Mouse (Mus musculus) heart, embryonic 13.5 days (tissue): Measurements from ENCODE around the gene Osbpl6. TPM values are rescaled to one million over a fixed set of nuclear protein-coding genes. Genes with fewer than 3 reads are reported as not detected.

Experiments used
- ATAC-seq: fragments of 200-750 bp; cut with Nextera tagmentation; 2 replicates; pipeline ENCODE4 v1.8.0; 2017; ENCODE audit warnings: moderate TSS enrichment; ENCODE audit not compliant: insufficient number of reproducible peaks, low FRiP score, low TSS enrichment; ENCODE audit errors: extremely low read depth
- H3K27ac ChIP-seq: fragments of 300-500 bp; sonication (generic); replicated peaks from 2 replicates; pipeline ENCODE4 v1.5.1; 2015; ENCODE audit warnings: moderate library complexity, mild to moderate bottlenecking, inconsistent platforms
- H3K27me3 ChIP-seq: fragments of 300-500 bp; sonication (generic); replicated peaks from 2 replicates; pipeline ENCODE4 v1.6.1; 2015; ENCODE audit warnings: mild to moderate bottlenecking, inconsistent platforms
- H3K36me3 ChIP-seq: fragments of 300-500 bp; sonication (generic); 2 replicates; pipeline ENCODE4 v1.6.1; 2015; ENCODE audit warnings: mild to moderate bottlenecking, inconsistent platforms
- H3K4me1 ChIP-seq: fragments of 300-500 bp; sonication (generic); 2 replicates; pipeline ENCODE4 v1.6.1; 2015; ENCODE audit warnings: inconsistent platforms
- H3K4me2 ChIP-seq: fragments of 300-500 bp; sonication (generic); 2 replicates; pipeline ENCODE4 v1.6.1; 2015; ENCODE audit warnings: inconsistent platforms, mild to moderate bottlenecking, moderate library complexity
- H3K4me3 ChIP-seq: fragments of 300-500 bp; sonication (generic); 2 replicates; pipeline ENCODE4 v1.5.1; 2015; ENCODE audit warnings: moderate library complexity, mild to moderate bottlenecking, inconsistent platforms
- H3K9ac ChIP-seq: fragments of 300-500 bp; sonication (generic); 2 replicates; pipeline ENCODE4 v1.6.1; 2015; ENCODE audit warnings: inconsistent platforms, mild to moderate bottlenecking, moderate library complexity
- H3K9me3 ChIP-seq: fragments of 300-500 bp; sonication (generic); 2 replicates; pipeline ENCODE4 v1.6.1; 2016; ENCODE audit warnings: inconsistent platforms
- WGBS: fragments of 180-500 bp; shearing (Covaris S2); methylation state at CpG from one replicate; pipeline ENCODE4 v1.1.7; 2015; ENCODE audit warnings: mixed read lengths; 5-methylcytosine and 5-hydroxymethylcytosine counted together
- polyA plus RNA-seq: library from polyadenylated mRNA; unstranded; fragments of >200 nt; fragmentation: Nextera tagmentation; extraction: Ambion mirVana; gene quantifications from 2 replicates; pipeline ENCODE4 v1.2.1, GENCODE M21; 2015

Osbpl6 gene
- polyA plus RNA-seq, 1 experiment from 2014 or later, result 4.9 TPM

DNA sequence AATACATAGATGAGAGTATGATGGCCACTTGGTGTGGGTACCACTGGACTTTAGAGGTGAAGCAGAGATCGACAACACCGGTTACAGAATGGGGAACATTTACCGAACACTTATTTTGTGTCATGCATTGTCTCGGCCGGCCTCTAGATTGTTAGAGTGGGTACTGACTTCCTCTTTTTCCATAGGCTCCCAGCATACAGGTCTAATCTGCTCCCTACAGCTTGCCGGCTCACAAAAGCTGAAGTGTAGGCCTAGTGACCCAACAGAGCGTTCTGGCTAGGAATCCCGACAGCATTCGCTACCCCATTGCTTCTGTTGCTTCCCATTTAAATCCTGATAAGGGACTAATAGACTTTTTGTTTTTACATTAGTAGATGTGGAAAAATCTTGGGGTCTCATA, 135.6 kb downstream of the Osbpl6 start:
- Histone ChIP-seq H3K36me3 (no peaks in the 10 kb centered on the region), H3K9me3 (no peaks in the 10 kb centered on the region), H3K27ac (no peak overlapping the region), H3K9ac (no peak overlapping the region), H3K4me2 (no peak overlapping the region), H3K4me3 (no peak overlapping the region), H3K27me3 (no peaks in the 10 kb centered on the region), H3K4me1 (peaks cover 10% of the 10 kb centered on the region)
- no peak for ATAC-seq
- WGBS, result 81% methylated on average over 9 of the region's 9 CpGs

DNA sequence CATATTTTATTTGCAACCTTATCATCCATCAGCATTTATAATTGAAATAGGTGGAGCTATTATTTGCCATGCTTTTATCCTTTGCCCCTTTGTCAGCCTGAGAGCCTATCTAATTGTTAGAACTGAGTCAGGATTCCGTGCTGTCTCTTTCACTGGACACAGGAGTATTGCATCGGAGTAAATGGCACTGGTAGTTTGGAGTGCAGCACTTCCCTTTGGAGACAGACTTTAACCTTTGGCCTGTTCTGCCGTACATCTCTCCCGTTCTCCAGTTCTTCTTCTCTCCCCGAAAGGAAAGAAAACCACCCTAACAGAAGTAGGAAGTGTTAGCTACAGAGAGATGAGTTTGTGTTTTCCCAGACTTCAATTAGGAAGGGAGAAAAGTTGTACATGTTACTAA, 136.6 kb downstream of the Osbpl6 start:
- H3K27me3 ChIP-seq, result no peaks in the 10 kb centered on the region
- no peak overlapping the region for H3K4me2 ChIP-seq
- no peak overlapping the region for H3K4me3 ChIP-seq
- H3K4me1 ChIP-seq, result peaks cover 10% of the 10 kb centered on the region
- H3K9me3 ChIP-seq, result no peaks in the 10 kb centered on the region
- WGBS, result 69% methylated on average over 5 of the region's 5 CpGs
- no peak overlapping the region for H3K9ac ChIP-seq
- H3K36me3 ChIP-seq, result no peaks in the 10 kb centered on the region
- ATAC-seq, result no peak
- no peak overlapping the region for H3K27ac ChIP-seq

DNA sequence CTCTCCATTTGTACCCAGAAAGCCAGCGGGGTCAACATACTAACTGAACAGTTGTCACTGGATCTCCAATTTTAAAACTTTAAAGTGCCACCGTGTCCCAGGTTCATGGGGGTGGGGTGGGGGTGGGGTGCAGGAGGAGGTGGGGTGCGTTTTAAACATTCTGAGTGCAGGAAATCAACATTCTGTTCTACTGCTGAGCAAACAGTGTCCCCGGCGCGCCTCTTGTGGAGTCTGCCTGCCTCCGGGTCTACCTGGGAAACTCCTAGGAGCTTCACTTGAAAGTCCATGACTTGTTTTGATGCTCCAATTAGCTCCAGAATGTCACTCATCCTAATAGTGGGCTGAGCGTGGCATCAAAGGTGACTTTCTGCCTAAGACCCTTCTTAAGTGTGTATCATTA, 139.2 kb downstream of the Osbpl6 start:
- no peaks in the 10 kb centered on the region for H3K4me1 ChIP-seq
- no peak for ATAC-seq
- WGBS, result 66% methylated on average over 8 of the region's 8 CpGs
- H3K4me2 ChIP-seq, result no peak overlapping the region
- H3K9ac ChIP-seq, result no peak overlapping the region
- no peaks in the 10 kb centered on the region for H3K27me3 ChIP-seq
- no peak overlapping the region for H3K4me3 ChIP-seq
- H3K9me3 ChIP-seq, result no peaks in the 10 kb centered on the region
- no peak overlapping the region for H3K27ac ChIP-seq
- H3K36me3 ChIP-seq, result no peaks in the 10 kb centered on the region

DNA sequence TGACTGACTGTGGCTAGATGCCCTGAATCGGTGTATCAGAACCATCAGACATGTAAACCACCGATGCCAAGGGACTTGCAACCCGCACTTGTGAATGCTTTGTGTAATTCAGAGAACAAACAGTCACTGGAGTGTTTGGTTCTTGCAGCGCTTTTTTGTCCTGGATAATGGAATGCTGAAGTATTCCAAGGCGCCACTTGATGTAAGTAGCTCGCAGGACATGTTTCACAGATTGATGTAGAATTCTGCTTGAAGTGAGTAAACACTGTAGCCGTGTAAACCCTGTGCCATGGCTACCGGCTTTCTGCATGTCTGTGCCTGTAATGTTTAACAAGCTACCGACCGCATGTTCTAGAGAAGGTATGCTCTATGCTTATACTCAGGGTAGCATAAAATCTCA, 141.9 kb downstream of the Osbpl6 start:
- Histone ChIP-seq H3K9me3 (no peaks in the 10 kb centered on the region), H3K27ac (no peak overlapping the region), H3K9ac (no peak overlapping the region), H3K27me3 (no peaks in the 10 kb centered on the region), H3K36me3 (no peaks in the 10 kb centered on the region), H3K4me1 (no peaks in the 10 kb centered on the region), H3K4me2 (no peak overlapping the region), H3K4me3 (no peak overlapping the region)
- ATAC-seq, result no peak
- WGBS, result 80% methylated on average over 10 of the region's 10 CpGs

DNA sequence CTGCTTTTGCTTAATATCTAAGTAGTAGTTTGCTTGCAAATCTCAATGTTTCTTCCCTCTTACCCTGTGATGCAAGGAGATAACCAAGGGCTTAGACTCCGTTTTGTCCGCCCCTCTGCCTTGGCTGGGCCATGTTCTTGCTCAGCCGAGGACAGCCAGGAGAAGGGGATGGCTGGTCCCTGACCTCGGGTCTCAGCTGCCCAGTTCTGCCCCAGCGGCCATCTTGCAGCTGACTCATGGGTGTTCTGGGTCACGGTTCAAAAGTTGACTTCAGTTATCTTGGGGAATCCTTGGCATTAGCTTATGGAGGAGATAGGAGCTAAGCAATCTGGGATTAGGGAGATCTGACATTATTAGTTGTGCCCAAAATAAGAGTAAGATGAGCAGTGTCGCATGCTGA, 142.5 kb downstream of the Osbpl6 start:
- Histone ChIP-seq H3K36me3 (no peaks in the 10 kb centered on the region), H3K27me3 (no peaks in the 10 kb centered on the region), H3K27ac (no peak overlapping the region), H3K4me1 (no peaks in the 10 kb centered on the region), H3K4me3 (no peak overlapping the region), H3K4me2 (no peak overlapping the region), H3K9me3 (no peaks in the 10 kb centered on the region), H3K9ac (no peak overlapping the region)
- no peak for ATAC-seq
- WGBS, result 68% methylated on average over 7 of the region's 7 CpGs

DNA sequence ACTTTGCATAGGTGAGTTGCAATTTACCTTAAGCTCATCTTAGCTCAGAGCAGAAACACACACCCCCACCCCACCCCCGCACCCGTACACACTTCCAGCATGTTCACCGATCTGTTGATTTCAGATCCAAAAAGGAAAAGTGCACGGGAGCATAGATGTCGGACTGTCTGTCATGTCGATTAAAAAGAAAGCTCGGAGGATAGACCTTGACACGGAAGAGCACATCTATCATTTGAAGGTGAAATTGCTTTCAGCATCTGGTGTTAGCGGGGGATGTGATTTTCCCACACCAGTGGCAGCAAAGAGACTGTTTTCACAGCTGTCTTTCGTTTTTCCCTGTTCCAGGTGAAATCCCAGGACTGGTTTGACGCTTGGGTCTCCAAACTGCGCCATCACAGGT, 143.0 kb downstream of the Osbpl6 start:
- 75% methylated on average over 12 of the region's 12 CpGs for WGBS
- Histone ChIP-seq H3K4me1 (no peaks in the 10 kb centered on the region), H3K27ac (no peak overlapping the region), H3K9me3 (no peaks in the 10 kb centered on the region), H3K9ac (no peak overlapping the region), H3K4me2 (no peak overlapping the region), H3K36me3 (no peaks in the 10 kb centered on the region), H3K27me3 (no peaks in the 10 kb centered on the region), H3K4me3 (no peak overlapping the region)
- no peak for ATAC-seq

DNA sequence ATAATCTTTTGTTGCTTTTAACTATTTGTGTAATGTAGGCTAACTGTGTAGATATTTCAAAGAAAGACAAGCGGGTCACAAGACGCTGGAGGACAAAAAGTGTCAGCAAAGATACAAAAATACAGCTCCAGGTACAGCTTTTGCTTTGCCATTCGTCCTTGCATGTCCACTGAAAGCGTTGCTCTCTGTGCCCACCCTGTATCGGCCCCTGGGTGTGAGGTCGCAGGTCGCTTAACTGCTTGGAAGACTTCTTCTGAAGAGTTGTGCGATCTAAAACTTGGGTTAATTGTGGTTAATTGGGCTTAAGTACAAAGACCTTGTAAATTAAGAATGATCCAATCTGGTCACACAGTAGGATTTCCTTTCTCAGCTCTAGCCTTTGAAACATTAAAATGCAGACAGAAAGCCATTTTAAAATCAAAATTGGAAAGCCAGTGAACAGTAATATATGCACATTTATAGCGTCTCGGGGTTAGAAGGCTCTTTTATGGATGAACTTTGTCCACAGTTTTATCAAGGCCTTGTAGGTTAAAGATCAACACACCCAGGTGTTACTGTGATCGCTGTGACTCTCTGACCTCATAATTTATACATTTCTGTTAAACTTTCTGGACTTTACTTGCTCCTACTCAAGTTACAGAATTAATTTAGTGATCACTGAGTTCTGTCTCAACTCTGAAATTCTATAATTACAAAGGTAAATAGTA, 149.7 kb downstream of the Osbpl6 start:
- Histone ChIP-seq H3K9ac (no peak overlapping the region), H3K4me1 (no peaks in the 10 kb centered on the region), H3K27ac (no peak overlapping the region), H3K9me3 (no peaks in the 10 kb centered on the region), H3K4me3 (no peak overlapping the region), H3K4me2 (no peak overlapping the region), H3K27me3 (no peaks in the 10 kb centered on the region), H3K36me3 (no peaks in the 10 kb centered on the region)
- 82% methylated on average over 11 of the region's 11 CpGs for WGBS
- ATAC-seq, result no peak

DNA sequence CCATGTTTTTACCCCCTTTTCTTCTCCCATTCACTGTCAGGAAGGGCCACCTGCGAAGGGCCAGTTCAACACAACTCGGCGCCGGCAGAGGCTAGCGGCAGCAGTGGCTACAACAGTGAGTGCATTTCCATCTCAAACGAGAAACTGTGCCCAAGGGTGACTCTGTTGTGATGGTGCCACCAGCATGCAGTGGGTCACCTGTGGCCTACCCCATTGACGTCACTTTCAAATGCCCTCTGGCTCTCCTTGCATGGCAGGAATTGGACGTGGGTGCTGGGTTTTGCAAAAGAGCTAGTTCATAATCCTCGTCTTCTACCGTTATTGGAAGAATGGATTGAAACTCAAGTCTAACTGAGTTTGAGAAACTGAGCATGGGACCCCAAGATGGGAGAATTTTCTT, 153.8 kb downstream of the Osbpl6 start:
- H3K27me3 ChIP-seq, result no peaks in the 10 kb centered on the region
- 0 out of 2 replicates have a peak, but pooled peaks cover 4% of the 10 kb centered on the region for H3K4me1 ChIP-seq
- no peak overlapping the region for H3K9ac ChIP-seq
- H3K4me2 ChIP-seq, result no peak overlapping the region
- H3K36me3 ChIP-seq, result no peaks in the 10 kb centered on the region
- no peak overlapping the region for H3K4me3 ChIP-seq
- H3K9me3 ChIP-seq, result no peaks in the 10 kb centered on the region
- 83% methylated on average over 10 of the region's 10 CpGs for whole genome bisulfite sequencing
- H3K27ac ChIP-seq, result no peak overlapping the region
- ATAC-seq, result no peak

DNA sequence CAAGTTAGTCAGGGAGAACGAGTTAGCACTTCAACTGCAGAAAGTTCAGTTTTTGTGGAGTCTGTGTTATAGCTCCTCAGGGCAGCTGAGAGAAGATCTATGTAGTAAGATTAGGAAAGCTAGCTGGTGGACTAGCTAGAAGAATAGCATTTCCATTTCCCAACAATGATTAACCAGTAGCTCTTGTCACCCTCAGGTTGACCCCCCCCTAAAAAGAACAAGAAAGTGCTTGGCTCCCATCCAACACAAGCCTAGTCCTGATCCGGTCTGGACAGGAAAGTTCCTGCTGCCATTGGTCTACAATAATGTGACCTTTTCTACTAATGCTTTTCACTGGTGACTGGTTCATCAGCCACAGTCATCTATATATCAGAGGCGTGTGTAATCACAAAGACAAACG, 157.6 kb downstream of the Osbpl6 start:
- H3K9ac ChIP-seq, result no peak overlapping the region
- H3K9me3 ChIP-seq, result no peaks in the 10 kb centered on the region
- 52% methylated on average over 4 of the region's 4 CpGs for WGBS
- H3K27ac ChIP-seq, result no peak overlapping the region
- no peaks in the 10 kb centered on the region for H3K27me3 ChIP-seq
- no peaks in the 10 kb centered on the region for H3K36me3 ChIP-seq
- no peak overlapping the region for H3K4me3 ChIP-seq
- H3K4me2 ChIP-seq, result no peak overlapping the region
- H3K4me1 ChIP-seq, result 0 out of 2 replicates have a peak, but pooled peaks cover 4% of the 10 kb centered on the region
- ATAC-seq, result no peak

DNA sequence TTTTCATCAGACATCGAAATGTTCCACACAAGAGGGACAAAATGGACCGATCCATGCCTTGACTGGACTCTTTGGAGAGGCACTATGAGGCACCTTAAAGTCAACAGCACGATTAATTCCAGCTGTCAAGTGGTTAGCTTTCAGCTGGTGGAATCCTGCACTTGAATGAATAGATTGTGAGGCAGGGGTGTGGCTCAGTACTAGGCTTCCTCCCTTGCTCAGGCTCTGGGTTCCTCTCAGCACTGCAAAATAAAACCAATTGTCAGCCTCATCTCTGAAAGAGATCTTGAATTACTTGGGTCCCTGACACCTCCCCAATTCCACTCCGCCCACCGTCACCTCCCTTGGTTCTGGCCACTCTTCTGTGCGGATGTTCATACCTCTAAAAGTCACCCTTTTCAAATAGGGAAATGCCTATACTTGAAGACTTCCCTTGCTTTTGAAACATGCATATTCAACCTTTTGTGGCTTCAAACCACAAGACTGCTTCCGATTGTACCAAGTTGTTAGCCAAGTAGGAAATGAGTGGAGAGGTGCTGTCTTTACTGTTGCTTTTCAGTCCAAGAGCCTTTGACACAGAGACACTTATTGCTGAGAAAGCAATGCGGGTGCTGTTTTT, 160.7 kb downstream of the Osbpl6 start:
- Histone ChIP-seq H3K4me3 (no peak overlapping the region), H3K27me3 (no peaks in the 10 kb centered on the region), H3K4me1 (peaks cover 10% of the 10 kb centered on the region), H3K4me2 (no peak overlapping the region), H3K36me3 (no peaks in the 10 kb centered on the region), H3K9me3 (no peaks in the 10 kb centered on the region), H3K27ac (no peak overlapping the region), H3K9ac (no peak overlapping the region)
- 72% methylated on average over 8 of the region's 8 CpGs for WGBS
- ATAC-seq, result no peak

DNA sequence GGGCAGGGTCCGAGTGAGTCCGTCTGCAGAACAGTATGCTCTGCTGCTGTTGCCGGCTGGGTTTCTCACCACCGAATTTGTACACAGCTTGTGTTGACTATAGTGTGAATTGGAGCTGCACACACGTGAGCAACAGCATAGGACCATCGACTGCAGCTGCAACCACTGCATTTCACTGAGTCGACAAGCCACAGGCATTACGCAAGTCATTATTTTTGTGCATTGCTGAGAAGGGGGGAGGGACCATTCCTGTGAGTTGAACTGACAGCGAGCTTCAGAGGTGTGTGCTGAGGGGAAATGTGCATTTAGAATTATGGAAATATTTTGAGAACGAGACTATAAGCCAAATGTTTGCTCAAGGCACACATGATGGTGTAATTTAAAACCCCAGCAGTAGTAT, 165.2 kb downstream of the Osbpl6 start:
- H3K9ac ChIP-seq, result no peak overlapping the region
- H3K4me3 ChIP-seq, result no peak overlapping the region
- ATAC-seq, result no peak
- no peak overlapping the region for H3K27ac ChIP-seq
- 72% methylated on average over 10 of the region's 10 CpGs for WGBS
- H3K4me1 ChIP-seq, result peaks cover 6% of the 10 kb centered on the region
- no peaks in the 10 kb centered on the region for H3K9me3 ChIP-seq
- H3K4me2 ChIP-seq, result no peak overlapping the region
- no peaks in the 10 kb centered on the region for H3K27me3 ChIP-seq
- no peaks in the 10 kb centered on the region for H3K36me3 ChIP-seq

DNA sequence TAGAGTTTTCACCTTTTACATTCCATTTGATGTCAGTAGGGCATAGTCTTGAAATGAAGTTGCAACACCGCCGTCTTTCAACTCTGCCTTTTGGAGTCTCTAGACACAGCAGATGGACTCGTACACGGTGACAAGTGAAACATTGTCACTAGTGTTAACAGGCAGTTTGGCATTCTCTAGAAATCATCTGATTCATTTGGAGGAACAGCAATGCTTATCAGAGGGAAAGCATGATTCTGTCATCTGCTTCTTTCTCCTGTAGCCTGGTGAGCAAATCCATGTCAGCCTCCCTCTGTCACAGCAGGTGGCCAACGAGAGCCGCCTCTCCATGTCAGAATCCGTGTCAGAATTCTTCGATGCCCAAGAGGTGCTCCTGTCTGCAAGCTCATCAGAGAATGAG, 172.6 kb downstream of the Osbpl6 start:
- Histone ChIP-seq H3K27me3 (no peaks in the 10 kb centered on the region), H3K9ac (no peak overlapping the region), H3K4me2 (no peak overlapping the region), H3K27ac (no peak overlapping the region), H3K4me1 (no peaks in the 10 kb centered on the region), H3K4me3 (no peak overlapping the region), H3K36me3 (no peaks in the 10 kb centered on the region), H3K9me3 (no peaks in the 10 kb centered on the region)
- WGBS, result 71% methylated on average over 8 of the region's 8 CpGs
- no peak for ATAC-seq
